Mouse (Mus musculus): ENCODE data around the gene Asdurf.
"Not testable (repeated sequence)": the region's sequence is repeated elsewhere in the genome, so short reads cannot be mapped to it uniquely, and the experiment has no call there.

The Asdurf gene

GRCm38 (mm10) chr1:53352327-53353261, at the start of gene Asdurf, which contains the start of the genes Gm28551 and Asnsd1:
TSS of gene Asdurf (minus strand) at chr1:53352619.
TSS of gene Gm28551 (minus strand) at chr1:53352667.
TSS of gene Asnsd1 (minus strand) at chr1:53352752.
- peak; percentile 95 to 96 for DNase-seq (ENCODE audit: low spot score in 2 of 2)

GRCm38 (mm10) chr1:53393936-53394760, 41.7 kb upstream of the Asdurf start:
- not testable (repeated sequence) for DNase-seq (ENCODE audit: low spot score in 2 of 2)

- DNase-seq (ENCODE audit: low spot score in 2 of 2) = no peak
These were observed 36.3 kb upstream of the Asdurf start for GRCm38 (mm10) chr1:53388762-53389161.

- no peak for DNase-seq (ENCODE audit: low spot score in 2 of 2)
These were observed 31.8 kb upstream of the Asdurf start for GRCm38 (mm10) chr1:53384085-53384688.

GRCm38 (mm10) chr1:53377731-53378130, 25.3 kb upstream of the Asdurf start:
- no peak for DNase-seq (ENCODE audit: low spot score in 2 of 2)

- not testable (repeated sequence) for DNase-seq (ENCODE audit: low spot score in 2 of 2)
These were observed 23.5 kb upstream of the Asdurf start for GRCm38 (mm10) chr1:53375965-53376364.

GRCm38 (mm10) chr1:53358988-53359387, 6.6 kb upstream of the Asdurf start:
- DNase-seq (ENCODE audit: low spot score in 2 of 2) = no peak

GRCm38 (mm10) chr1:53341071-53341470, 11.3 kb downstream of the Asdurf start:
- DNase-seq (ENCODE audit: low spot score in 2 of 2) = no peak

GRCm38 (mm10) chr1:53337403-53337802, 15.0 kb downstream of the Asdurf start:
- DNase-seq (ENCODE audit: low spot score in 2 of 2) = not testable (repeated sequence)

- DNase-seq (ENCODE audit: low spot score in 2 of 2) = no peak
These were observed 17.0 kb downstream of the Asdurf start for GRCm38 (mm10) chr1:53335465-53335864.

GRCm38 (mm10) chr1:53333527-53333926, 18.9 kb downstream of the Asdurf start:
- not testable (repeated sequence) for DNase-seq (ENCODE audit: low spot score in 2 of 2)

- no peak for DNase-seq (ENCODE audit: low spot score in 2 of 2)
These were observed 27.5 kb downstream of the Asdurf start for GRCm38 (mm10) chr1:53324827-53325494.

- DNase-seq (ENCODE audit: low spot score in 2 of 2) = no peak
These were observed 28.1 kb downstream of the Asdurf start for GRCm38 (mm10) chr1:53324277-53324676.

GRCm38 (mm10) chr1:53323254-53323653, 29.2 kb downstream of the Asdurf start:
- DNase-seq (ENCODE audit: low spot score in 2 of 2) = no peak

GRCm38 (mm10) chr1:53321662-53322344, 30.6 kb downstream of the Asdurf start:
- no peak for DNase-seq (ENCODE audit: low spot score in 2 of 2)

- DNase-seq (ENCODE audit: low spot score in 2 of 2) = peak; percentile 64 to 76
These were observed 39.1 kb downstream of the Asdurf start, which contains the start of gene Osgepl1 for GRCm38 (mm10) chr1:53312989-53313967. TSS of gene Osgepl1 (plus strand) at chr1:53313624.

GRCm38 (mm10) chr1:53300506-53300905, 51.9 kb downstream of the Asdurf start:
- DNase-seq (ENCODE audit: low spot score in 2 of 2) = no peak
